Mouse (Mus musculus) heart, postnatal 0 days (tissue): ENCODE results near the gene Rapgef2. TPM values are rescaled to one million over a fixed set of nuclear protein-coding genes. Genes with fewer than 3 reads are reported as not detected.

Experiments used
- ATAC-seq: fragments of 200-750 bp; cut with Nextera tagmentation; 2 replicates; pipeline ENCODE4 v1.8.0; 2017; ENCODE audit warnings: low read depth, moderate number of reproducible peaks, moderate library complexity; ENCODE audit not compliant: insufficient read depth
- DNase-seq: peaks from one replicate; pipeline ENCODE4 v3.0.0-alpha.2; 2016; ENCODE audit warnings: low spot score
- H3K27ac ChIP-seq: fragments of 300-500 bp; sonication (generic); 2 replicates; pipeline ENCODE4 v1.5.1; 2014; ENCODE audit warnings: low read depth, mild to moderate bottlenecking
- H3K27me3 ChIP-seq: fragments of 300-500 bp; sonication (generic); 2 replicates; pipeline ENCODE4 v1.6.1; 2014; ENCODE audit warnings: low read length, mixed read lengths; ENCODE audit not compliant: control insufficient read depth, insufficient read depth
- H3K36me3 ChIP-seq: fragments of 300-500 bp; sonication (generic); replicated peaks from 2 replicates; pipeline ENCODE4 v1.6.1; 2014; ENCODE audit warnings: low read length, mixed read lengths; ENCODE audit not compliant: control insufficient read depth, insufficient read depth
- H3K4me1 ChIP-seq: fragments of 300-500 bp; sonication (generic); 2 replicates; pipeline ENCODE4 v1.6.1; 2014; ENCODE audit warnings: antibody characterized with exemption; ENCODE audit not compliant: control insufficient read depth, insufficient read depth
- H3K4me2 ChIP-seq: fragments of 300-500 bp; sonication (generic); 2 replicates; pipeline ENCODE4 v1.6.1; 2014; ENCODE audit warnings: low read depth, mild to moderate bottlenecking, low read length, moderate library complexity
- H3K4me3 ChIP-seq: fragments of 300-500 bp; sonication (generic); 2 replicates; pipeline ENCODE4 v1.5.1; 2014; ENCODE audit warnings: low read depth, low read length
- H3K9ac ChIP-seq: fragments of 300-500 bp; sonication (generic); replicated peaks from 2 replicates; pipeline ENCODE4 v1.6.1; 2014; ENCODE audit warnings: low read depth, low read length, mixed read lengths
- H3K9me3 ChIP-seq: fragments of 300-500 bp; sonication (generic); replicated peaks from 2 replicates; pipeline ENCODE4 v1.6.1; 2016; ENCODE audit warnings: low read length; ENCODE audit not compliant: control insufficient read depth
- CTCF ChIP-seq: IDR thresholded peaks from 2 replicates; pipeline ENCODE4 v1.5.1; 2016; ENCODE audit warnings: antibody characterized with exemption, control low read depth, low read depth
- EP300 ChIP-seq: IDR thresholded peaks from 2 replicates; pipeline ENCODE4 v1.6.1; 2016; ENCODE audit warnings: antibody characterized with exemption, low read depth
- WGBS: fragments of 180-500 bp; shearing (Covaris S2); extraction: QIAGEN DNeasy Blood & Tissue Kit; methylation state at CpG from one replicate; pipeline ENCODE4 v1.1.7; 2014; 5-methylcytosine and 5-hydroxymethylcytosine counted together
- polyA plus RNA-seq: library from polyadenylated mRNA; unstranded; fragments of >200 nt; fragmentation: Nextera tagmentation; extraction: Ambion mirVana; gene quantifications from 2 replicates; pipeline ENCODE4 v1.2.1, GENCODE M21; 2015
- total RNA-seq: library from RNA; depleted of rRNA; stranded (reverse); fragments of >200 nt; gene quantifications from 2 replicates; pipeline ENCODE4 v1.2.3, GENCODE M21; 2014; ENCODE audit warnings: low replicate concordance

Gene Rapgef2
- total and polyA plus RNA-seq, 2 experiments from 2014 or later: 3.5 to 30.3 TPM

- Histone ChIP-seq H3K4me2 (peak overlapping the region; percentile 58), H3K4me3 (peak overlapping the region; percentile 33), H3K9ac (peak overlapping the region; percentile 53; the same call in 1 of the 2 replicates), H3K9me3 (no peaks in the 10 kb centered on the region), H3K36me3 (no peaks in the 10 kb centered on the region), H3K27me3 (no peaks in the 10 kb centered on the region), H3K4me1 (peaks cover 31% of the 10 kb centered on the region), H3K27ac (peak overlapping the region; percentile 95)
- TF ChIP-seq EP300: 0 out of 2 replicates have a peak, but pooled peaks have one; percentile 9
- TF ChIP-seq CTCF: no peak
- peak; percentile 87 for ATAC-seq
- 8% methylated on average over 6 of the region's 6 CpGs for WGBS
- DNase-seq: peak; percentile 92
These were observed 125.1 kb downstream of the Rapgef2 start for GRCm38 (mm10) chr3:79161093-79161723.

- H3K27me3 ChIP-seq: no peaks in the 10 kb centered on the region
- H3K36me3 ChIP-seq: no peaks in the 10 kb centered on the region
- no peaks in the 10 kb centered on the region for H3K9me3 ChIP-seq
- no peak overlapping the region for H3K9ac ChIP-seq
- ATAC-seq (no peak), DNase-seq (no peak)
- H3K27ac ChIP-seq: peak overlapping the region; percentile 25; the same call in 1 of the 2 replicates
- no peak overlapping the region for H3K4me3 ChIP-seq
- TF ChIP-seq EP300 (no peak), CTCF (no peak)
- no peak overlapping the region for H3K4me2 ChIP-seq
- H3K4me1 ChIP-seq: peaks cover 30% of the 10 kb centered on the region
These were observed 128.1 kb downstream of the Rapgef2 start for GRCm38 (mm10) chr3:79158254-79158653.

GRCm38 (mm10) chr3:79153039-79153487, 133.3 kb downstream of the Rapgef2 start:
- DNase-seq (peak; percentile 44), ATAC-seq (peak; percentile 33; the same call in 1 of the 2 replicates)
- Histone ChIP-seq H3K27me3 (no peaks in the 10 kb centered on the region), H3K36me3 (0 out of 2 replicates have a peak, but pooled peaks cover 7% of the 10 kb centered on the region), H3K4me2 (no peak overlapping the region), H3K27ac (peak overlapping the region; percentile 77), H3K9ac (no peak overlapping the region), H3K4me3 (no peak overlapping the region), H3K4me1 (no peaks in the 10 kb centered on the region), H3K9me3 (no peaks in the 10 kb centered on the region)
- WGBS: 50% methylated on average over 5 of the region's 5 CpGs
- TF ChIP-seq CTCF: no peak
- TF ChIP-seq EP300: no peak

- Histone ChIP-seq H3K4me1 (peaks cover 42% of the 10 kb centered on the region), H3K9me3 (no peaks in the 10 kb centered on the region), H3K36me3 (0 out of 2 replicates have a peak, but pooled peaks cover 2% of the 10 kb centered on the region), H3K9ac (peak overlapping the region; percentile 55; the same call in 1 of the 2 replicates), H3K27ac (peak overlapping the region; percentile 87), H3K4me2 (peak overlapping the region; percentile 62), H3K4me3 (peak overlapping the region; percentile 34), H3K27me3 (no peaks in the 10 kb centered on the region)
- TF ChIP-seq EP300: no peak
- TF ChIP-seq CTCF: no peak
- 25% methylated on average over 10 of the region's 10 CpGs for WGBS
- ATAC-seq (no peak), DNase-seq (no peak)
These were observed 140.8 kb downstream of the Rapgef2 start for GRCm38 (mm10) chr3:79145407-79146055.

GRCm38 (mm10) chr3:79144672-79145406, 141.5 kb downstream of the Rapgef2 start:
- TF ChIP-seq EP300: no peak
- no peak for TF ChIP-seq CTCF
- peak overlapping the region; percentile 62 for H3K4me2 ChIP-seq
- no peaks in the 10 kb centered on the region for H3K27me3 ChIP-seq
- DNase-seq: no peak
- 7% methylated on average over 13 of the region's 13 CpGs for WGBS
- no peak for ATAC-seq
- peak overlapping the region; percentile 87 for H3K27ac ChIP-seq
- H3K9ac ChIP-seq: peak overlapping the region; percentile 55
- H3K4me1 ChIP-seq: peaks cover 47% of the 10 kb centered on the region
- H3K36me3 ChIP-seq: no peaks in the 10 kb centered on the region
- no peaks in the 10 kb centered on the region for H3K9me3 ChIP-seq
- H3K4me3 ChIP-seq: peak overlapping the region; percentile 34
